Mouse (Mus musculus) embryonic fibroblast, embryonic 13.5 days (primary cell): ENCODE results near the gene Hibadh. TPM values are rescaled to one million over a fixed set of nuclear protein-coding genes. Genes with fewer than 3 reads are reported as not detected.
"Not testable (repeated sequence)": the region's sequence is repeated elsewhere in the genome, so short reads cannot be mapped to it uniquely, and the experiment has no call there.

Experiments used
- H3K27ac ChIP-seq: 2 replicates; pipeline ENCODE4 v1.5.1; 2012; ENCODE audit warnings: low read length, control low read depth, inconsistent platforms; ENCODE audit not compliant: insufficient read depth
- H3K4me1 ChIP-seq: 2 replicates; pipeline ENCODE4 v1.6.1; 2011; ENCODE audit warnings: low read length; ENCODE audit not compliant: control insufficient read depth, insufficient read depth
- H3K4me3 ChIP-seq: 2 replicates; pipeline ENCODE4 v1.5.1; 2011; ENCODE audit warnings: mild to moderate bottlenecking, control low read depth, low read length; ENCODE audit not compliant: insufficient read depth
- CTCF ChIP-seq: IDR thresholded peaks from 2 replicates; pipeline ENCODE4 v1.5.1; 2011; ENCODE audit warnings: mild to moderate bottlenecking, control low read depth, low read length, moderate library complexity, borderline replicate concordance; ENCODE audit not compliant: insufficient read depth
- POLR2A ChIP-seq: IDR thresholded peaks from 2 replicates; pipeline ENCODE4 v1.6.1; 2011; ENCODE audit warnings: low read depth, mild to moderate bottlenecking, control low read depth, low read length, moderate library complexity
- polyA plus RNA-seq: library from polyadenylated mRNA; stranded (reverse); fragments of >200 nt; gene quantifications from 2 replicates; pipeline ENCODE4 v1.2.4, GENCODE M21; 2011; ENCODE audit warnings: low read depth; ENCODE audit not compliant: missing spikeins, insufficient read length

Gene Hibadh
- polyA plus RNA-seq, result 54.6 and 61.7 TPM in 2 replicates

GRCm38 (mm10) chr6:52640224-52640712 lies at the start of gene Hibadh:
Gene Hibadh, minus strand, starts transcription at chr6:52640389.
- Histone ChIP-seq H3K4me1 (no peaks in the 10 kb centered on the region; the same call in 1 of the 2 replicates), H3K4me3 (peak within 1 kb of the TSS; percentile 95), H3K27ac (0 out of 2 replicates have a peak within 1 kb of the TSS, but pooled peaks have one; percentile 4)
- TF ChIP-seq POLR2A (peak; percentile 99), CTCF (no peak)

- no peak for TF ChIP-seq CTCF
- no peak for TF ChIP-seq POLR2A
- no peaks in the 10 kb centered on the region for H3K4me1 ChIP-seq
- no peak overlapping the region for H3K27ac ChIP-seq
- H3K4me3 ChIP-seq, result no peak overlapping the region
Measured at GRCm38 (mm10) chr6:52686901-52687500, 46.8 kb upstream of the Hibadh start.

- Histone ChIP-seq H3K27ac (no peak overlapping the region), H3K4me1 (no peaks in the 10 kb centered on the region), H3K4me3 (no peak overlapping the region)
- TF ChIP-seq CTCF (no peak), POLR2A (no peak)
Measured at GRCm38 (mm10) chr6:52682607-52683006, 42.4 kb upstream of the Hibadh start.

- Histone ChIP-seq H3K27ac (no peak overlapping the region), H3K4me3 (no peak overlapping the region), H3K4me1 (no peaks in the 10 kb centered on the region)
- TF ChIP-seq POLR2A, result no peak
- TF ChIP-seq CTCF, result no peak
Measured at GRCm38 (mm10) chr6:52681847-52682485, 41.8 kb upstream of the Hibadh start.

GRCm38 (mm10) chr6:52680458-52681032 lies 40.4 kb upstream of the Hibadh start:
- Histone ChIP-seq H3K27ac (no peak overlapping the region), H3K4me1 (no peaks in the 10 kb centered on the region), H3K4me3 (no peak overlapping the region)
- TF ChIP-seq POLR2A, result no peak
- TF ChIP-seq CTCF, result no peak

GRCm38 (mm10) chr6:52679565-52679964 lies 39.4 kb upstream of the Hibadh start:
- H3K27ac ChIP-seq, result no peak overlapping the region

GRCm38 (mm10) chr6:52677534-52677933 lies 37.3 kb upstream of the Hibadh start:
- H3K4me3 ChIP-seq, H3K27ac ChIP-seq, H3K4me1 ChIP-seq: not testable (repeated sequence)

More at GRCm38 (mm10) chr6:52679565-52679964, 39.4 kb upstream of the Hibadh start:
- no peaks in the 10 kb centered on the region for H3K4me1 ChIP-seq
- no peak for TF ChIP-seq CTCF
- no peak overlapping the region for H3K4me3 ChIP-seq

- no peak for TF ChIP-seq POLR2A
- no peak for TF ChIP-seq CTCF
- no peak overlapping the region for H3K4me3 ChIP-seq
- no peak overlapping the region for H3K27ac ChIP-seq
- H3K4me1 ChIP-seq, result no peaks in the 10 kb centered on the region
Measured at GRCm38 (mm10) chr6:52675222-52675921, 35.2 kb upstream of the Hibadh start.

- Histone ChIP-seq H3K4me3 (no peak overlapping the region), H3K4me1 (no peaks in the 10 kb centered on the region), H3K27ac (no peak overlapping the region)
- no peak for TF ChIP-seq POLR2A
- no peak for TF ChIP-seq CTCF
Measured at GRCm38 (mm10) chr6:52674541-52674940, 34.4 kb upstream of the Hibadh start.
